Mouse (Mus musculus) hematopoietic stem cell, adult 5-6 weeks (primary cell): ENCODE measurements at regions not wholly inside any gene's neighbourhood (a gene's known extent, or its start where the extent isn't known, plus 50 kb on each side); places are given as distances from the start of the nearest gene placed in this dataset.

Experiments
- ATAC-seq, 2 experiments: fragments of 125-278 bp in 1 of 2; replicated peaks in 1 of 2; 2 replicates each; pipeline ENCODE4 v1.8.0; 2016 to 2017; ENCODE audit warnings: inconsistent platforms in 2 of 2, mild to moderate bottlenecking in 2 of 2, moderate number of reproducible peaks in 2 of 2, low read depth in 1 of 2, moderate TSS enrichment in 1 of 2; ENCODE audit not compliant: low FRiP score in 2 of 2, poor library complexity in 2 of 2, severe bottlenecking in 2 of 2, insufficient read depth in 1 of 2, low TSS enrichment in 1 of 2

DNA sequence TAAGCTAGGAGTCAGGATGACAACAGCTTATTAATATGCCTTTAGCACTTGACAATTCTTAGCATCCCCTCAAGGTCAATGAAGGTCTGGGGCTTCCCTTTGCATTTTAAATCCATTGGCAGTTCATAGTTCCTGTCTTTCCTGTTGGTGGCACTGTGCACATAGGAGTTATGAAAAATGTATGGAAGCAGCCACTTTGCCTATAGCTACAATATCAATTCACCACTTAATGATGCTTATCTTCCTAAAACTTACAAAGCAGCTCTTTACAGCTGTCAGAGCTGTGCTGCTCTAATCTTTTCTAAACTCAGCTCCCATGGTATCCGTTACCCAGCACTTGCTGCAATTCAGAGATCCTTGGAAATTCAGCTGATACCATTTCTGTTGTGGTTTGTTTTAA is 456.4 kb upstream of the Gje1 start:
- no peak for ATAC-seq

GRCm38 (mm10) chr10:15172558-15172957 is 454.5 kb upstream of the Gje1 start:
- no peak for ATAC-seq

GRCm38 (mm10) chr10:15140703-15141102 is 422.7 kb upstream of the Gje1 start:
- no peak for ATAC-seq
